Mouse (Mus musculus) hindbrain, embryonic 14.5 days (tissue): Measurements from ENCODE around the gene Gga3. TPM values are rescaled to one million over a fixed set of nuclear protein-coding genes. Genes with fewer than 3 reads are reported as not detected.

Experiments
- ATAC-seq: fragments of 200-750 bp; cut with Nextera tagmentation; 2 replicates; pipeline ENCODE4 v1.8.0; 2017; ENCODE audit warnings: moderate number of reproducible peaks, mild to moderate bottlenecking, moderate TSS enrichment, moderate library complexity; ENCODE audit not compliant: low FRiP score
- DNase-seq: peaks from one replicate; pipeline ENCODE4 v3.0.0-alpha.2; 2015; ENCODE audit warnings: low spot score
- H3K27ac ChIP-seq: fragments of 300-500 bp; sonication (generic); 2 replicates; pipeline ENCODE4 v1.5.1; 2014; ENCODE audit warnings: mild to moderate bottlenecking, moderate library complexity
- H3K27me3 ChIP-seq: fragments of 300-500 bp; sonication (generic); 2 replicates; pipeline ENCODE4 v1.6.1; 2014; ENCODE audit warnings: mild to moderate bottlenecking, low read length, mixed read lengths; ENCODE audit not compliant: control insufficient read depth, insufficient read depth
- H3K36me3 ChIP-seq: fragments of 300-500 bp; sonication (generic); replicated peaks from 2 replicates; pipeline ENCODE4 v1.6.1; 2014; ENCODE audit not compliant: control insufficient read depth, insufficient read depth
- H3K4me1 ChIP-seq: fragments of 300-500 bp; sonication (generic); replicated peaks from 2 replicates; pipeline ENCODE4 v1.6.1; 2014; ENCODE audit warnings: antibody characterized with exemption, low read length, mixed read lengths; ENCODE audit not compliant: control insufficient read depth, insufficient read depth
- H3K4me2 ChIP-seq: fragments of 300-500 bp; sonication (generic); replicated peaks from 2 replicates; pipeline ENCODE4 v1.6.1; 2014; ENCODE audit warnings: mild to moderate bottlenecking, moderate library complexity
- H3K4me3 ChIP-seq: fragments of 300-500 bp; sonication (generic); replicated peaks from 2 replicates; pipeline ENCODE4 v1.5.1; 2014; ENCODE audit warnings: mild to moderate bottlenecking, low read length
- H3K9ac ChIP-seq: fragments of 300-500 bp; sonication (generic); 2 replicates; pipeline ENCODE4 v1.6.1; 2014
- H3K9me3 ChIP-seq: fragments of 300-500 bp; sonication (generic); 2 replicates; pipeline ENCODE4 v1.6.1; 2016; ENCODE audit warnings: low read length; ENCODE audit not compliant: control insufficient read depth
- WGBS: fragments of 180-500 bp; shearing (Covaris S2); extraction: QIAGEN DNeasy Blood & Tissue Kit; methylation state at CpG from one replicate; pipeline ENCODE4 v1.1.7; 2014; 5-methylcytosine and 5-hydroxymethylcytosine counted together
- polyA plus RNA-seq: library from polyadenylated mRNA; unstranded; fragments of >200 nt; fragmentation: Nextera tagmentation; extraction: Ambion mirVana; gene quantifications from 2 replicates; pipeline ENCODE4 v1.2.1, GENCODE M21; 2014

The Gga3 gene
- polyA plus RNA-seq, 1 experiment from 2014 or later, result 39.4 TPM

DNA sequence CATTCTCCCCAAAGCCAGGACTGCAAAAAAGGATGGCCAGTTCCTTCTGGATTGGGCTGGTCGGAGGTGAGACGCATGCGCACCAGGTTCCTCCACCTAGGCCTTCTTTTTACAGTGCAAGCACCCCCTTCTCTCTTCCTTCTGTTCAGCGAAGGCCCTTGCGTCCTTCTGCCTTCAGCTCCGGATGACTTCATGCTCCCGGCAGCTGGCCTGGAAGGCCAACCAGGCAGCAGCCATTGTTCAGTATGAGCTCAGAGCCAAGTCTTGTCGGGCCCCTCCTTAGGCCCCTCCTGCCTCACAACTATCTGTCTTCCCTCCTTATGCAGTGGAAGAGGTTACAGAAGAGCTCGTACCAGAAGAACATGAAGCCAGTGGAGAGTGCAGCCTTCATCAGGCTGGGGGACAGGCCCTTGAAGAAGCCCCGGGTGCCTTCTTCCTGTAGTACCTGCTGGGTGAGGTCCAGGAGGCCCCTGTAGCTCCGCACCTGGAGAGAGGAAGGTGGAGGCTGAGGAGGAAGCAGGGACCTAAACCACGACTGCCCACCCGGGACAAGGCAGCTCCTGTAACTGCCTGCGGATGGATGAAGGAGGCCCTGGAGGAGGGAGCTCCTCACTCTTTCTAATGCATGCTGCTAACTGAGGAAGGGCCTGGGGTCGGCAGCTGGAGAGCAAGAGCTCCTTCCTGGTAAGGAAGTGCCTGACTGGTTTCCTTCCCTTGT lies 11.4 kb upstream of the Gga3 start:
- H3K27ac ChIP-seq, result no peak overlapping the region
- H3K9me3 ChIP-seq, result no peaks in the 10 kb centered on the region
- 84% methylated on average over 15 of the region's 15 CpGs for WGBS
- ATAC-seq, result no peak
- 0 out of 2 replicates have a peak, but pooled peaks cover 5% of the 10 kb centered on the region for H3K4me1 ChIP-seq
- peaks cover 43% of the 10 kb centered on the region for H3K36me3 ChIP-seq
- no peak for DNase-seq
- H3K9ac ChIP-seq, result no peak overlapping the region
- peaks cover 9% of the 10 kb centered on the region; the same call in 1 of the 2 replicates for H3K27me3 ChIP-seq
- no peak overlapping the region for H3K4me2 ChIP-seq
- H3K4me3 ChIP-seq, result no peak overlapping the region

DNA sequence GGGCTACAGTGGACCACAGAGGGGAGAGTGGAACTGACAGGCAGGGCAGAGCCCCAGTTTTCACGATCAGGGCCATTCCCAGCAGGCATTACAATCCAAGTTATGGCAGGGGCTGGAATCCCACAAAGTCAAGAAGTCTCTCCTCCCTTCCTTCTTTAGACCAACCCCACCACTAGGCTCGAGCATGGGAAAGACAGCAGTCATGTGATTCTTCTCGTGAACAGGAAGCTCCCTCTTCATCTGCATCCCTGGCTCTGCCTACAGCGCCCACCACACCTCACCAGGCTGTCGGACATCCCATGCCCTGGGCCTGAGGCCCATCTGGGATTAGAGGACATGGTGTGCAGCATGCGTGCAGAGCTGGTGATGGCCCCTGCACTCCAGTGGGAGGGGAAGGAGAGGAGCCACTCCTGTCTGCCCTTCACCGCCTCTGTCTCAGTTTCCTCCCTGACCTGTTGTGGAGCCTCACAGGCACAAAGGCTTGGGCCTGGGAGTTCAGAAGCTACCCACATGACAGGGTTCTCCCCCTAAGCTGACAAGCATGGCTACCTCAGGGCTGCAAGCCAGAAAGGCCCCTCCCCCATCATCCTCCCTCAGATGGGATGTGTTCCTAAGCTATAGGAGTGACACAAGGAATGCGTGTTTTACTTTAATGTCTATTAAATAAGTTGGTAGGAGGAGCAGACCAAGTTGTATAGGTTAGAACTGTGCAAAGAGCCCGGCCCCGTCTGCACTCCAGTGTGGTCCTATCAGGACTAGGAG lies 10.7 kb upstream of the Gga3 start:
- H3K9ac ChIP-seq, result no peak overlapping the region
- no peak overlapping the region for H3K4me2 ChIP-seq
- no peak overlapping the region for H3K4me3 ChIP-seq
- no peak for ATAC-seq
- DNase-seq, result no peak
- 84% methylated on average over 10 of the region's 10 CpGs for WGBS
- H3K9me3 ChIP-seq, result no peaks in the 10 kb centered on the region
- no peak overlapping the region for H3K27ac ChIP-seq
- 0 out of 2 replicates have a peak, but pooled peaks cover 5% of the 10 kb centered on the region for H3K4me1 ChIP-seq
- H3K36me3 ChIP-seq, result peaks cover 36% of the 10 kb centered on the region
- H3K27me3 ChIP-seq, result peaks cover 9% of the 10 kb centered on the region; the same call in 1 of the 2 replicates

DNA sequence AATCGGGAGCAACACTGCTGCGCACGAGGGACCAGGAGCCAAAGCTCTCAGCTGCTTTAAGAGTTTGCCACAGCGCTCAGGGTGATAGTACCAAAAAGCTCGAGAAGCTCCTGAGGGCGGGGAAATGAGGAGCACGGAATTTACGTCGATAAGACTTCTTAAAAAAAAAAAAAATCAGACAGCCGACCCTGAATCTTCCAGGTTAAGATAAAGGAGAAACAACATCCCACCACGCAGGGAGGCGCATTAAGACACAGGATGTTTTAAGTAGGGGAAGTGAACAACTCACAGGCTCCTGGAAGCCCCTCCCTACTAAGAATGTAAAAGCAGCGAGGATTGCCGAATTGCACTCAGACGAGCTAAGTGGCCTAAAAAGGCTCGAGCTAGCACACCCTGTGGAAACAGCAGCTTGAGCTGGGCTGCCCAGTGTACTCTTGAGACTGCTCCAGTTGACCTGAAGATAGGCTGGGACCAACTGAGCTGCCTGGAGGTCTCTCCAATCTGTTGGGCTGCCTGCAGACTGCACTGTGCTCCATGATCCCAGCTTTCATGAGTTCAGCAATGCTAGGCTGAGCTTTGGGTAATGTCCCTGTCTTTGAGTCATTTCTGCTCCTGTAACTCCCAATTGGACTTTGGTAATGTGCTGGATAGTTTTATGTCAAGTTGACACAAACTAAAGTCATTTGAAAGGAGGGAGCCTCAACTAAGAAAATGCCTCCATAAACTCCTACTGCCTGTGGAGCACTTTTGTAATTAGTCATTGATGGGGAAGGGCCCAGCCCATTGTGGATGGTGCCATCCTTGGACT lies 9.5 kb upstream of the Gga3 start:
- 1% methylated on average over 16 of the region's 16 CpGs for WGBS
- DNase-seq (peak; percentile 34), ATAC-seq (no peak)
- Histone ChIP-seq H3K9me3 (no peaks in the 10 kb centered on the region), H3K27me3 (peaks cover 9% of the 10 kb centered on the region; the same call in 1 of the 2 replicates), H3K4me1 (0 out of 2 replicates have a peak, but pooled peaks cover 5% of the 10 kb centered on the region), H3K4me3 (peak overlapping the region; percentile 67), H3K36me3 (peaks cover 35% of the 10 kb centered on the region), H3K9ac (peak overlapping the region; percentile 72), H3K27ac (no peak overlapping the region), H3K4me2 (peak overlapping the region; percentile 95)

DNA sequence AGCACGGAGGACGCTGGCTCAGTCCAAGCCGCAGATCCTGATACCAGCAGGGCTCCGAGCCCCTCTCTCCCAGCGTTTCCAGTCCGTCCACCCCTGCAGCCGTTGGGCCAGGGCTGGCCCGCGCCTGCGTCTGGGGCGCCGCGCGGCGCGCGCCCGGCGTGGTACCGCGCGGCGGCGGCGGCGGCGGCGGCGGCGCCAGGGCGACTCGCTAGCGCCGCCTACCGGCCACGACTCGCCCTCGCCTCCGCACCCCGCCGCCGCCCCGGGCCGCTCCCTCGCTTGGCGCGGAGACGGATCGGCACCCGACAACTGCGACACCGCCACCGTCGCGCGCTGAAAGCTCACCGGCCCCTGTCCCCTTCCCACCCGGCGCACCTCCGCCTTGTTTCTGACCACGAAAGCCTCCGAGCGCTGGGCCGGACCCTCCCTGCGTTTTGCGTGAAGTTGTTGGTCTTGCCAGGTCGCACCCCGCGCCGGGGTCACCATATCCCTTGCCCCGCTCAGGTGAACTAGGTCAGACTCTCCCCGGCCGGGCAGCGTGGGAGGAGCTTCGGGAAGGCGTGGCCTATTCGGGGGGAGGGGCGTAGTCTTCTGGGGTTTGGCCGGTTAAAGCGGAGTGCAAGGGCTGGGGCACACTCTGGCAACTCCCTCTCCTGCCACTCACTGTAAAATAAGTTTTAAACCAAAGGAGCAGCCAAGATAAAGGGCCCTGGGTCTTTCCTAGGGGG lies 8.7 kb upstream of the Gga3 start, which contains the start of gene Mif4gd:
Mif4gd (minus strand) TSS at position 560 of the 728 bp plus-strand sequence.
- ATAC-seq (peak; percentile 80), DNase-seq (peak; percentile 83)
- peak within 1 kb of the TSS; percentile 95 for H3K4me2 ChIP-seq
- H3K36me3 ChIP-seq, result peaks cover 36% of the 10 kb centered on the region
- 0 out of 2 replicates have a peak, but pooled peaks cover 5% of the 10 kb centered on the region for H3K4me1 ChIP-seq
- peak within 1 kb of the TSS; percentile 67 for H3K4me3 ChIP-seq
- WGBS, result under 1% methylated on average over 41 of the region's 80 CpGs
- peak within 1 kb of the TSS; percentile 55 for H3K27ac ChIP-seq
- peak within 1 kb of the TSS; percentile 72 for H3K9ac ChIP-seq
- H3K27me3 ChIP-seq, result peaks cover 9% of the 10 kb centered on the region; the same call in 1 of the 2 replicates
- H3K9me3 ChIP-seq, result no peaks in the 10 kb centered on the region

DNA sequence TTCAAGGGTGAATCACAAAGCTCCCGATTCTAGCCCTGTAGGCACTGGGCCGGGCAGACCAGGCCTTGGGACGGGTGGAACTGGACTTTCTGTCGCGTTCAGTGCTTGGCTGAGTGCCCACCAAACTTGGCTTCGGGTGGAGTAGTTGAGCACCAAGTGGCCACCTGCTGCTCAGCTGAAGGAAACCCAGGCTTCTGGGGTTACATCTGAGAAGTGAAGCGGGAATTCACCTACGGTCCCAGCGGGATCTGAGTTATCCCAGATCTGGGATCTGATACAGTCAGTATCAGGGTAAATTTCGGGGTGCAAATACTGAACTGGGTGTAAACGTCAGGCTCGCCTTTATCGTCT lies 8.2 kb upstream of the Gga3 start:
- Histone ChIP-seq H3K9ac (peak overlapping the region; percentile 72), H3K27ac (peak overlapping the region; percentile 55), H3K4me1 (0 out of 2 replicates have a peak, but pooled peaks cover 5% of the 10 kb centered on the region), H3K4me3 (peak overlapping the region; percentile 67), H3K27me3 (peaks cover 9% of the 10 kb centered on the region; the same call in 1 of the 2 replicates), H3K4me2 (peak overlapping the region; percentile 95), H3K36me3 (peaks cover 36% of the 10 kb centered on the region), H3K9me3 (no peaks in the 10 kb centered on the region)
- 3% methylated on average over 13 of the region's 13 CpGs for WGBS
- DNase-seq, result peak; percentile 63
- peak; percentile 29; the same call in 1 of the 2 replicates for ATAC-seq

DNA sequence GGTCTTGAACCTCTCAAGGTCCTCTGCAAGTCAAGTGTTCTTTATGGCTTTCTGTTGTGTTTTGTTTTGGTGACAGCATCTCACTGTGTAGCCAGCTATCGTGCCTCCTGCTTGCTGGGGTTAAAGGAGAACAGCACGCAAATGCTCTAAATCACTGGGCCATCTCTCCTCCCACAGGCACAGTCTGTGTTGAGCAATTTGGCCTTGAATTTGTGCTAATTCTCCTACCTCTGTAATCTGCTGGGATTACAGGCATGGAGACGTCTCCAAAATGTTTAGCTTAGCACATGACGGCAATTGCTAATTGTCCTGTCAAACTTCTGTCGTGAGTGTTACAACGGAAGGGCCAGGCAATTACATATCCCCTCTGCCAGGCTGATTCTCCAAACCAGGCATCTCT lies 7.3 kb upstream of the Gga3 start:
- WGBS, result 72% methylated on average over 6 of the region's 6 CpGs
- no peak overlapping the region for H3K27ac ChIP-seq

DNA sequence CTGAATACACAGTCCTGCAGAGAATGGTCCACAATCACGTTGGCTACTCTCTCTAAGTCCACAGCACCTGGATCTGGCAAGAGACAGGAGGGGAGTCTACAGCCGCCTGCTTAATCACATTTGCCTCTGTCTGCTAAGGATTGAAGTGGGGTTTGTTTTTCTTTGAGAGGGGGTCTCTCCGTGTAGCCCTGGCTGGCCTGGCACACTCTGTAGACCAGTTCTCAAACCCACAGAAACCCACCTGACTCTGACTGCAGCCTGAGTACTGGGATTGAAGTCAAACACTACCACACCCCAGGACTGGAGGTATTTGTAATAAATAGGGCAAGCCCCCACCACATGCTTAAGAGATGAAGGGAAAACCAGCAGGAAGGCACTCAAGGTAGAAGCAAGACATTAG lies 5.7 kb upstream of the Gga3 start:
- H3K4me3 ChIP-seq, result no peak overlapping the region
- peaks cover 9% of the 10 kb centered on the region; the same call in 1 of the 2 replicates for H3K27me3 ChIP-seq
- ATAC-seq (no peak), DNase-seq (no peak)
- H3K27ac ChIP-seq, result no peak overlapping the region
- 72% methylated on average over 3 of the region's 3 CpGs for WGBS
- H3K36me3 ChIP-seq, result peaks cover 46% of the 10 kb centered on the region
- H3K4me2 ChIP-seq, result no peak overlapping the region
- H3K4me1 ChIP-seq, result peaks cover 14% of the 10 kb centered on the region
- H3K9me3 ChIP-seq, result no peaks in the 10 kb centered on the region
- H3K9ac ChIP-seq, result no peak overlapping the region

More for the DNA sequence above, 7.3 kb upstream of the Gga3 start:
- Histone ChIP-seq H3K36me3 (peaks cover 42% of the 10 kb centered on the region), H3K9me3 (no peaks in the 10 kb centered on the region), H3K9ac (no peak overlapping the region), H3K4me1 (0 out of 2 replicates have a peak, but pooled peaks cover 5% of the 10 kb centered on the region), H3K4me3 (no peak overlapping the region), H3K4me2 (no peak overlapping the region), H3K27me3 (peaks cover 9% of the 10 kb centered on the region; the same call in 1 of the 2 replicates)
- no peak for DNase-seq
- ATAC-seq, result no peak
